Mouse (Mus musculus): ENCODE measurements around the gene Olfr1506.
"Not testable (repeated sequence)": the region's sequence is repeated elsewhere in the genome, so short reads cannot be mapped to it uniquely, and the experiment has no call there.

Olfr1506 gene

DNA sequence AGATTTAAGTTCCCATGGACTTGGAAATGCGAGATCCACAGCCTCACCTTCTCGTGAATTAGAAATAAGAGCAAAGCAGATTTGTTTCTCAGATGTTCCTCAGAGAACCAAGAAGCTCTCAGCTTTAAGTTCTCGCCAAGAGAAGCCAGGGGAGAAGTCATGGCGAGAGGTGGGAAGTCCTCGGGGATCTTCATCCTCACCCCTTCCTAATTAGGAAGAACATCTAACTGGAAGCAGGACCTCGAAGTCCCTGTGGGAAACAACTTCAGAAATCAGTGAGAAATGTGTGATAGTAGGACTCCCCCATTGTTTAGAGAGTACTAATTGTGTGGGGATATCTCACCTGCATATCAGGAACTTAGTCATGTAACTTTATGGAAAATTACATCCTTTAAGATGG, at the start of gene Olfr1506:
Gene Olfr1506, minus strand, starts transcription at position 101 of the 400 bp plus-strand sequence.
- DNase-seq, result not testable (repeated sequence)

DNA sequence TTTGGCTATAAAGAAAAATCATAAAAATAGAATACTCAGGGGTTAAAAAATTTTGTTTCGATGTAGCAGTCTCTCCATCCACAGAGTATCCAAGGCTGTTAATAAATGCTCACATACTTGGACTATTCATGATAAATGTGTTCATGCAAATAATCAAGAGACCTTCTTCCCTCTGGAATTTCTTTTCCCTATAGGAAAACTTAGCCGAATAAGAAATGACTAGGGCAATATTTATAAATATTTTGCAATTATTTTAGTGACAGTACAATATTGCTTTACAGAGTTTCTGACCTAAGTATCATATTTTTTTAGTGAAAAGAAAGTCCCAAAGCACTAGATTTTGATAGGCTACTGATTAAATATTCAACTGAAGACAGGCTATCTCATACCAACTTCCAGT, 46.6 kb upstream of the Olfr1506 start, which contains the start of gene Olfr1271:
Gene Olfr1271, minus strand, starts transcription at position 101 of the 400 bp plus-strand sequence.
- no peak for DNase-seq

DNA sequence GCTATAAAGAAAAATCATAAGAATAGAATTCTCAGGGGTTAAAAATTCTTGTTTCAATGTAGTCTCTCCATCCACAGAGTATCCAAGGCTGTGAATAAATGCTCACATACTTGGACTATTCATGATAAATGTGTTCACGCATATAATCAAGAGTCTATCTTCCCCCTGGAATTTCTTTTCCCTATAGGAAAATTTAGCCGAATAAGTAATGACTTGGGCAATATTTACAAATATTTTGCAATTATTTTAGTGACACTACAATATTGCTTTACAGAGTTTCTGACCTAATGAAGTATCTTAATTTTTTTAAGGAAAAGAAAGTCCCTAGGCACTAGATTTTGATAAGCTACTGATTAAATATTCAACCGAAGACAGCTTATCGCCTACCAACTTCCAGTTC, 33.2 kb upstream of the Olfr1506 start, which contains the start of gene Olfr142:
Gene Olfr142, minus strand, starts transcription at position 101 of the 400 bp plus-strand sequence.
- no peak for DNase-seq

DNA sequence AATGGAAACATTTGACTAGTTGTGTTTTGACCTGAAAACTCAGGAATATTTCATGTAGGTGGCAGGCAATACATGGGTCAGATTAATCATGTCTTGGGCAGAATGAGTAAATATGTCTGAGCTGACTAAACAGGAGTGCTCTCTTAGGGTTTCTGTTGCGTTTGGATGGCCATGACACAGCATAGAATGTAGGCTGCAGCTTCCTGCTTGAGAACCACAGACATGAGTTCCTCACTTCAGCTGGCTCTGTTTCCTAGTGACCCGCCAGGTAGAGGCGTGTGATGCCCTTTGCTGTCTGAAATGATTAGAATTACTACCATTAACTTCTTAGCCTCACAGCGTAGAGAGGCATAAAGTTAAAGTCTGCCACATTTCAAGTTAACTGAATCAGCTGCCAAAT, 24.7 kb downstream of the Olfr1506 start:
- not testable (repeated sequence) for DNase-seq

DNA sequence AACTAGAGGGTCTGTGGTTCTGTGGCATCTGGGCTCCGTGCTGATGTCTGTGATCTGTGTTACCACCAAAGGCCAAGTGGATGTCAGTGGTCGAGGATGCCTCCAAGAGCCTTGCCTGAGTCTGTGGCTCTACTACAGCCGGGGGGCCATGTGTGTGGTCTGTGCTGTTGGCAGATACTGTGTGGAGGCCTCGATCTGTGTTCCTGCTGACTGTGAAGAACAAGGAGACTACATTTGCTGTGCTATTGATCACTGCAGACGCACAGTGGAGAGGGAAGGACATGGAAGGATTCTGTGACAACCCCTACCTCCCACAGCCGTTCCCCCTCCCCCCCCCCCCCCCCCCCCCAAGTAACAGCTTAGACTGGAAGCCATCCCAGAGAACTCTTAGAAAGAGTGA, 29.0 kb downstream of the Olfr1506 start:
- not testable (repeated sequence) for DNase-seq

DNA sequence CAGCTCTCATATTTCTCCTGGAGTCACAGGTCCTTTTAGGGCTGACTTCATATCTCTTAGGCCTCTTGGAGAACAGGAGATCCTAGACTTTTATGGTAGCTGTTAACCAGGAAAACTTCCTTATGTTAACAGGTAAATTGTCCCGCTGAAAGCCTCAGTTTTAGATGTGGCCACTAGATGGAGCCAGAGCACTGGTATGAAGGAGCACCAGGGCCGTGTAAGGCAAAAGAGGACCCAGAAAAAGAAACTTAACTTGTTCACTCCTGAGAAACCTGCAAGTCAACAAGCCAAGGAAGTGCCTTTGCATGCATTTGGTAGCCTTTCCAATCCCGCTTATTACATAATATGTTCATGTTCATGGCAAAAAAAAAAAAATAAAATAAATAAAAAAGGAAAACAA, 29.5 kb downstream of the Olfr1506 start:
- DNase-seq, result not testable (repeated sequence)

DNA sequence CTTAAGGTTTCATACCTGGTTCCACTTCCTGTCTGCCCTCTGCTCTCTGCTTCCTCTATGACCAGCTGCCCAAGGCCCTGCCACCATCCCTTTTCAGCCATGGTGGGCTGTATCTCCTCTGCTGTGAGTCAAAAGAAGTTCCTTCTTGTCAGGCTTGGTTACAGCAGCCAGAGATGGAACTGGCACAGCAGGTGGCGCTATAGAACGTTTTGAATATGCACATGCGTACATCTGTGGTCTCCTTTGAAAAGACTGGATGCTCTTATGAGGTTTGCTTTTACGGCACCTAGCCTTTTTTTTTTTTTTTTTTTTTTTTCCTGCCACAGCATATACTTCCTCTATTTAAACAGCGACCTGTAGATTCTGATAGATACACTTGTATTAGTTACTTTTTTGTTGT, 37.2 kb downstream of the Olfr1506 start:
- not testable (repeated sequence) for DNase-seq

DNA sequence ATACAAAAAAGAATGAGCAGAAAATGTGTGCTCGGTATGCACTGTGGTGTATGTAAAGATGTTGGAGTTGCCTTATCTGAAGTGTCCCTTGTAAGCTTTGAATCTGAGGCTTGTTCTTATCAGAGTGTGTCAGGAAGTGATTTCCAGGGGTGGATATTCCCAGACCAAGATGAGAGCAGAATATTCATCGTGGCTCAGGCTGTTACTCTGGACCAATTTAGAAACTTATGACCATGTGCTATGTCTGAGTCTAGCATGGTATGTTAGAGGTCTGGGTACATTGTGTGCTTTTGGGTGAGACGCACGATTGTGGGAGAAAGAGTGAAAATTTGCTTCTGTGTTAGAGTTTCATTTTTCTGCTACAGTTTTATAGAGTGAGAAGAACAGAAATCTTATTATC, 38.2 kb downstream of the Olfr1506 start:
- DNase-seq, result not testable (repeated sequence)
